Mouse (Mus musculus) retina, postnatal 7 days (tissue): Measurements from ENCODE around the gene Snrpa.
A peak's percentile ranks its signal among the peaks of the same experiment; 100 is the strongest.

Source experiments
- DNase-seq: peaks from one replicate; pipeline ENCODE4 v3.0.0-alpha.2; 2012; ENCODE audit warnings: low read depth, low spot score

The Snrpa gene

GRCm38 (mm10) chr7:27198779-27199178 lies 2.7 kb upstream of the Snrpa start:
- no peak for DNase-seq

- DNase-seq = no peak
Observed at GRCm38 (mm10) chr7:27198355-27198754, 2.3 kb upstream of the Snrpa start.

- DNase-seq = no peak
Observed at GRCm38 (mm10) chr7:27197634-27198033, 1.6 kb upstream of the Snrpa start.

- no peak for DNase-seq
Observed at GRCm38 (mm10) chr7:27197136-27197535, 1.1 kb upstream of the Snrpa start.

- DNase-seq = no peak
Observed at GRCm38 (mm10) chr7:27193731-27194130, 2.3 kb downstream of the Snrpa start.

GRCm38 (mm10) chr7:27192434-27192833 lies 3.6 kb downstream of the Snrpa start:
- DNase-seq = no peak

- DNase-seq = no peak
Observed at GRCm38 (mm10) chr7:27189271-27189931, 6.7 kb downstream of the Snrpa start.

GRCm38 (mm10) chr7:27185986-27186385 lies 10.1 kb downstream of the Snrpa start:
- no peak for DNase-seq

- no peak for DNase-seq
Observed at GRCm38 (mm10) chr7:27184964-27185363, 11.1 kb downstream of the Snrpa start.

GRCm38 (mm10) chr7:27182498-27182897 lies 13.6 kb downstream of the Snrpa start:
- no peak for DNase-seq

GRCm38 (mm10) chr7:27180837-27181695 lies 15.0 kb downstream of the Snrpa start, which contains the start of the genes Gm21983 and Mia:
Gene Gm21983 (minus strand): TSS chr7:27181086.
Gene Mia (minus strand): TSS chr7:27181157.
- DNase-seq = no peak

GRCm38 (mm10) chr7:27180036-27180435 lies 16.0 kb downstream of the Snrpa start:
- no peak for DNase-seq

- no peak for DNase-seq
Observed at GRCm38 (mm10) chr7:27179217-27179918, 16.7 kb downstream of the Snrpa start.

- DNase-seq = peak; percentile 99
Observed at GRCm38 (mm10) chr7:27178324-27179216, 17.5 kb downstream of the Snrpa start, which contains the start of gene Rab4b. Gene Rab4b (minus strand): TSS chr7:27178896.

GRCm38 (mm10) chr7:27177942-27178323 lies 18.1 kb downstream of the Snrpa start:
- no peak for DNase-seq

- no peak for DNase-seq
Observed at GRCm38 (mm10) chr7:27174896-27175295, 21.2 kb downstream of the Snrpa start.

GRCm38 (mm10) chr7:27174496-27174895 lies 21.6 kb downstream of the Snrpa start:
- DNase-seq = no peak

GRCm38 (mm10) chr7:27170981-27171380 lies 25.1 kb downstream of the Snrpa start:
- no peak for DNase-seq

GRCm38 (mm10) chr7:27168371-27168770 lies 27.7 kb downstream of the Snrpa start:
- DNase-seq = no peak

GRCm38 (mm10) chr7:27167475-27168094 lies 28.5 kb downstream of the Snrpa start:
- no peak for DNase-seq
